ENCODE assay signal across 10 mouse cellular contexts in genomic region chr19:18834971-18835370, GRCm38 (mm10).
DNase-seq lines count a peak whose midpoint lies in the region; ATAC-seq lines count a peak whose summit lies in the region.
"Had no signal": no experiment of that assay in that cellular context is flagged by ENCODE, and none has a peak within 500 bp of the region (broad histone marks: within the 10 kb centered on the region; RNA-seq: fewer than 3 reads in every experiment).

No protein-coding gene starts in this region.

- DNase-seq in hindbrain, embryonic 11.5 days (ENCODE audit: low spot score) = peak; percentile 76
- peak; percentile 64 for DNase-seq in adrenal gland, postnatal 25 days
- DNase-seq in embryo, embryonic 9.5 days (ENCODE audit: extremely low spot score) = peak; percentile 70
- DNase-seq in left cerebral cortex, adult 18-20 months (ENCODE audit: low spot score in 2 of 2) = peak; percentile 65 to 74
- DNase-seq in midbrain, embryonic 14.5 days = peak; percentile 81
- DNase-seq in telencephalon, adult 2 months (ENCODE audit: low read depth, low spot score) = peak; percentile 10

- H3K4me3 ChIP-seq in hindbrain, embryonic 11.5 days (ENCODE audit: low read depth, low read length) = no peak overlapping the region
- H3K4me3 ChIP-seq in hindbrain, embryonic 12.5 days = no peak overlapping the region
- no peak overlapping the region for H3K4me3 ChIP-seq in midbrain, embryonic 14.5 days (replicated peaks; ENCODE audit: low read depth, low read length)
- H3K4me3 ChIP-seq: embryonic facial prominence, embryonic 13.5 days; neural tube, embryonic 13.5 days had no signal

- no peak overlapping the region for H3K9ac ChIP-seq in hindbrain, embryonic 11.5 days (ENCODE audit: low read depth, low read length)
- H3K9ac ChIP-seq in hindbrain, embryonic 12.5 days = no peak overlapping the region
- H3K9ac ChIP-seq in midbrain, embryonic 14.5 days (replicated peaks; ENCODE audit: low read length) = no peak overlapping the region
- H3K9ac ChIP-seq: embryonic facial prominence, embryonic 13.5 days; neural tube, embryonic 13.5 days had no signal

- peak; percentile 35; the same call in 1 of the 2 replicates for ATAC-seq in hindbrain, embryonic 11.5 days (ENCODE audit: low FRiP score)
- no peak for ATAC-seq in hindbrain, embryonic 12.5 days (ENCODE audit: low FRiP score)
- peak; percentile 78 to 89 for ATAC-seq in hematopoietic stem cell, adult 5-6 weeks (replicated peaks in 1 of 2; ENCODE audit: insufficient read depth in 1 of 2, low FRiP score in 2 of 2, low TSS enrichment in 1 of 2, low read depth in 1 of 2, poor library complexity in 2 of 2, severe bottlenecking in 2 of 2)
- no peak; the same call in 1 of the 2 replicates for ATAC-seq in midbrain, embryonic 14.5 days (ENCODE audit: low FRiP score, low TSS enrichment)

- 15% methylated on average over 6 of the region's 6 CpGs for WGBS in hindbrain, embryonic 11.5 days
- 13% methylated on average over 6 of the region's 6 CpGs for WGBS in hindbrain, embryonic 12.5 days
- WGBS in midbrain, embryonic 14.5 days = 11% methylated on average over 6 of the region's 6 CpGs

- no peaks in the 10 kb centered on the region for H3K9me3 ChIP-seq in hindbrain, embryonic 11.5 days (ENCODE audit: control insufficient read depth, low read length)
- no peaks in the 10 kb centered on the region for H3K9me3 ChIP-seq in hindbrain, embryonic 12.5 days (replicated peaks)
- H3K9me3 ChIP-seq in midbrain, embryonic 14.5 days (ENCODE audit: control insufficient read depth, low read length) = no peaks in the 10 kb centered on the region
- H3K9me3 ChIP-seq: embryonic facial prominence, embryonic 13.5 days; neural tube, embryonic 13.5 days had no signal

- H3K4me2 ChIP-seq in hindbrain, embryonic 11.5 days (replicated peaks; ENCODE audit: low read depth, low read length) = no peak overlapping the region
- no peak overlapping the region for H3K4me2 ChIP-seq in hindbrain, embryonic 12.5 days (replicated peaks)
- H3K4me2 ChIP-seq in midbrain, embryonic 14.5 days (ENCODE audit: low read length) = no peak overlapping the region
- H3K4me2 ChIP-seq: embryonic facial prominence, embryonic 13.5 days; neural tube, embryonic 13.5 days had no signal

- H3K27ac ChIP-seq in hindbrain, embryonic 11.5 days (ENCODE audit: low read depth, low read length) = no peak overlapping the region
- H3K27ac ChIP-seq in hindbrain, embryonic 12.5 days = no peak overlapping the region
- no peak overlapping the region for H3K27ac ChIP-seq in midbrain, embryonic 14.5 days (replicated peaks; ENCODE audit: low read depth, low read length)
- H3K27ac ChIP-seq: embryonic facial prominence, embryonic 13.5 days; neural tube, embryonic 13.5 days had no signal

- no peaks in the 10 kb centered on the region for H3K4me1 ChIP-seq in hindbrain, embryonic 11.5 days (replicated peaks; ENCODE audit: control insufficient read depth, insufficient read depth, low read length)
- no peaks in the 10 kb centered on the region for H3K4me1 ChIP-seq in hindbrain, embryonic 12.5 days
- no peaks in the 10 kb centered on the region for H3K4me1 ChIP-seq in midbrain, embryonic 14.5 days (ENCODE audit: control insufficient read depth, insufficient read depth, low read length)
- H3K4me1 ChIP-seq: embryonic facial prominence, embryonic 13.5 days; neural tube, embryonic 13.5 days had no signal

- no peaks in the 10 kb centered on the region for H3K36me3 ChIP-seq in hindbrain, embryonic 11.5 days (ENCODE audit: control insufficient read depth, insufficient read depth, low read length)
- no peaks in the 10 kb centered on the region for H3K36me3 ChIP-seq in hindbrain, embryonic 12.5 days
- H3K36me3 ChIP-seq in midbrain, embryonic 14.5 days (ENCODE audit: control insufficient read depth, insufficient read depth, low read length) = no peaks in the 10 kb centered on the region
- H3K36me3 ChIP-seq: embryonic facial prominence, embryonic 13.5 days; neural tube, embryonic 13.5 days had no signal

- H3K27me3 ChIP-seq in hindbrain, embryonic 11.5 days (ENCODE audit: control insufficient read depth, insufficient read depth, low read length) = no peaks in the 10 kb centered on the region
- H3K27me3 ChIP-seq in hindbrain, embryonic 12.5 days = no peaks in the 10 kb centered on the region
- no peaks in the 10 kb centered on the region for H3K27me3 ChIP-seq in midbrain, embryonic 14.5 days (ENCODE audit: control insufficient read depth, insufficient read depth, low read length)
- H3K27me3 ChIP-seq: embryonic facial prominence, embryonic 13.5 days; neural tube, embryonic 13.5 days had no signal

Comparison
In these comparisons a context has a peak if more than half of its experiments do, and no peak if none do; other contexts are left out.
1. ATAC-seq: peak in hindbrain, embryonic 11.5 days (single experiment) and hematopoietic stem cell, adult 5-6 weeks (2 of 2); none in hindbrain, embryonic 12.5 days (single experiment) and midbrain, embryonic 14.5 days (single experiment).
2. DNase-seq: peak in every context shown above with its lines; median percentile 81 in midbrain, embryonic 14.5 days; 76 in hindbrain, embryonic 11.5 days; 70 in embryo, embryonic 9.5 days; 70 in left cerebral cortex, adult 18-20 months; 64 in adrenal gland, postnatal 25 days; 10 in telencephalon, adult 2 months.